Mouse (Mus musculus): Measurements from ENCODE around the gene Rasal2. TPM values are rescaled to one million over a fixed set of nuclear protein-coding genes. Genes with fewer than 3 reads are reported as not detected.

Gene Rasal2
- total RNA-seq, 1 experiment = 8.1 TPM

- H3K36me3 ChIP-seq (ENCODE audit: control insufficient read depth, insufficient read depth, low read length, poor library complexity, severe bottlenecking) = no peaks in the 10 kb centered on the region
- in situ Hi-C loops (cut with MboI; ENCODE audit: low sequenced_read_pairs in 2 of 2, unreplicated experiment in 2 of 2) = no loop called here
- no peaks in the 10 kb centered on the region for H3K9me3 ChIP-seq (ENCODE audit: control insufficient read depth, insufficient read depth, low read depth, low read length)
- no peak overlapping the region for H3K27ac ChIP-seq (ENCODE audit: insufficient read depth, low read depth, low read length, poor library complexity, severe bottlenecking)
- TF ChIP-seq HCFC1 (IDR thresholded peaks at IDR 0.05; ENCODE audit: borderline replicate concordance, insufficient read depth, low read length) (no peak), CHD2 (IDR thresholded peaks at IDR 0.05; ENCODE audit: low read depth, low read length) (no peak), MAFK (IDR thresholded peaks at IDR 0.05; ENCODE audit: insufficient read depth, low read depth, low read length) (no peak)
- DNase-seq (ENCODE audit: low read depth, low spot score) = no peak
- no peak overlapping the region for H3K4me3 ChIP-seq (ENCODE audit: insufficient read depth in 1 of 2, low read depth in 1 of 2, low read length in 2 of 2, poor library complexity in 1 of 2, severe bottlenecking in 1 of 2)
- H3K9ac ChIP-seq (ENCODE audit: insufficient read depth, low read depth, low read length, poor library complexity, severe bottlenecking) = no peak overlapping the region
- H3K4me1 ChIP-seq (ENCODE audit: control insufficient read depth in 2 of 2, insufficient read depth in 2 of 2, low read length in 2 of 2, poor library complexity in 1 of 2) = no peaks in the 10 kb centered on the region
Measured at GRCm38 (mm10) chr1:157137132-157137853, 275.1 kb downstream of the Rasal2 start.

- in situ Hi-C loops (cut with MboI; ENCODE audit: low sequenced_read_pairs in 2 of 2, unreplicated experiment in 2 of 2) = no loop called here
- DNase-seq (ENCODE audit: low read depth, low spot score) = no peak
- TF ChIP-seq ZNF384 (IDR thresholded peaks at IDR 0.05; ENCODE audit: low read depth, low read length) (no peak), CHD2 (IDR thresholded peaks at IDR 0.05; ENCODE audit: low read depth, low read length) (no peak), MAFK (IDR thresholded peaks at IDR 0.05; ENCODE audit: insufficient read depth, low read depth, low read length) (no peak), ZC3H11A (IDR thresholded peaks at IDR 0.05; ENCODE audit: borderline replicate concordance, low read depth, low read length) (no peak), HCFC1 (IDR thresholded peaks at IDR 0.05; ENCODE audit: borderline replicate concordance, insufficient read depth, low read length) (no peak)
- H3K4me1 ChIP-seq (ENCODE audit: control insufficient read depth in 2 of 2, insufficient read depth in 2 of 2, low read length in 2 of 2, poor library complexity in 1 of 2) = no peaks in the 10 kb centered on the region
- H3K27ac ChIP-seq (ENCODE audit: insufficient read depth, low read depth, low read length, poor library complexity, severe bottlenecking) = 0 out of 2 replicates have a peak overlapping the region, but pooled peaks have one; percentile 19
- H3K4me3 ChIP-seq (ENCODE audit: insufficient read depth in 1 of 2, low read depth in 1 of 2, low read length in 2 of 2, poor library complexity in 1 of 2, severe bottlenecking in 1 of 2) = no peak overlapping the region
- no peaks in the 10 kb centered on the region for H3K9me3 ChIP-seq (ENCODE audit: control insufficient read depth, insufficient read depth, low read depth, low read length)
- H3K9ac ChIP-seq (ENCODE audit: insufficient read depth, low read depth, low read length, poor library complexity, severe bottlenecking) = no peak overlapping the region
- H3K36me3 ChIP-seq (ENCODE audit: control insufficient read depth, insufficient read depth, low read length, poor library complexity, severe bottlenecking) = no peaks in the 10 kb centered on the region
Measured at GRCm38 (mm10) chr1:157128219-157128618, 284.2 kb downstream of the Rasal2 start.

GRCm38 (mm10) chr1:157123836-157124235, 288.6 kb downstream of the Rasal2 start:
- Histone ChIP-seq H3K4me1 (ENCODE audit: control insufficient read depth in 2 of 2, insufficient read depth in 2 of 2, low read length in 2 of 2, poor library complexity in 1 of 2) (no peaks in the 10 kb centered on the region), H3K9ac (ENCODE audit: insufficient read depth, low read depth, low read length, poor library complexity, severe bottlenecking) (no peak overlapping the region), H3K9me3 (ENCODE audit: control insufficient read depth, insufficient read depth, low read depth, low read length) (no peaks in the 10 kb centered on the region), H3K4me3 (ENCODE audit: insufficient read depth in 1 of 2, low read depth in 1 of 2, low read length in 2 of 2, poor library complexity in 1 of 2, severe bottlenecking in 1 of 2) (no peak overlapping the region), H3K36me3 (ENCODE audit: control insufficient read depth, insufficient read depth, low read length, poor library complexity, severe bottlenecking) (no peaks in the 10 kb centered on the region), H3K27ac (ENCODE audit: insufficient read depth, low read depth, low read length, poor library complexity, severe bottlenecking) (no peak overlapping the region)
- DNase-seq (ENCODE audit: low read depth, low spot score) = no peak
- in situ Hi-C loops (cut with MboI; ENCODE audit: low sequenced_read_pairs in 2 of 2, unreplicated experiment in 2 of 2) = no loop called here
- TF ChIP-seq CHD2 (IDR thresholded peaks at IDR 0.05; ENCODE audit: low read depth, low read length) = no peak
- TF ChIP-seq ZNF384 (IDR thresholded peaks at IDR 0.05; ENCODE audit: low read depth, low read length) = no peak
- TF ChIP-seq MAFK (IDR thresholded peaks at IDR 0.05; ENCODE audit: insufficient read depth, low read depth, low read length) = no peak
- TF ChIP-seq ZC3H11A (IDR thresholded peaks at IDR 0.05; ENCODE audit: borderline replicate concordance, low read depth, low read length) = no peak
- TF ChIP-seq HCFC1 (IDR thresholded peaks at IDR 0.05; ENCODE audit: borderline replicate concordance, insufficient read depth, low read length) = no peak

GRCm38 (mm10) chr1:157119168-157119567, 293.2 kb downstream of the Rasal2 start:
- Histone ChIP-seq H3K36me3 (ENCODE audit: control insufficient read depth, insufficient read depth, low read length, poor library complexity, severe bottlenecking) (no peaks in the 10 kb centered on the region), H3K4me3 (ENCODE audit: insufficient read depth in 1 of 2, low read depth in 1 of 2, low read length in 2 of 2, poor library complexity in 1 of 2, severe bottlenecking in 1 of 2) (no peak overlapping the region), H3K9ac (ENCODE audit: insufficient read depth, low read depth, low read length, poor library complexity, severe bottlenecking) (no peak overlapping the region), H3K4me1 (ENCODE audit: control insufficient read depth in 2 of 2, insufficient read depth in 2 of 2, low read length in 2 of 2, poor library complexity in 1 of 2) (no peaks in the 10 kb centered on the region), H3K9me3 (ENCODE audit: control insufficient read depth, insufficient read depth, low read depth, low read length) (no peaks in the 10 kb centered on the region), H3K27ac (ENCODE audit: insufficient read depth, low read depth, low read length, poor library complexity, severe bottlenecking) (no peak overlapping the region)
- TF ChIP-seq HCFC1 (IDR thresholded peaks at IDR 0.05; ENCODE audit: borderline replicate concordance, insufficient read depth, low read length) (no peak), ZC3H11A (IDR thresholded peaks at IDR 0.05; ENCODE audit: borderline replicate concordance, low read depth, low read length) (no peak), MAFK (IDR thresholded peaks at IDR 0.05; ENCODE audit: insufficient read depth, low read depth, low read length) (no peak), ZNF384 (IDR thresholded peaks at IDR 0.05; ENCODE audit: low read depth, low read length) (no peak), CHD2 (IDR thresholded peaks at IDR 0.05; ENCODE audit: low read depth, low read length) (no peak)
- in situ Hi-C loops (cut with MboI; ENCODE audit: low sequenced_read_pairs in 2 of 2, unreplicated experiment in 2 of 2) = no loop called here
- no peak for DNase-seq (ENCODE audit: low read depth, low spot score)
